Mouse (Mus musculus): ENCODE measurements around the gene Pm20d1.

- TF ChIP-seq POLR2A (IDR thresholded peaks at IDR 0.05; ENCODE audit: insufficient read length, low read depth) (no peak), CEBPB (IDR thresholded peaks at IDR 0.05; ENCODE audit: insufficient read depth, poor library complexity, severe bottlenecking) (no peak), POLR2AphosphoS2 (IDR thresholded peaks at IDR 0.05; ENCODE audit: insufficient read length, low read depth) (no peak), SRF (IDR thresholded peaks at IDR 0.05; ENCODE audit: control insufficient read depth, insufficient read length, low read depth) (no peak), MAX (IDR thresholded peaks at IDR 0.05; ENCODE audit: low read depth) (no peak), TCF3 (IDR thresholded peaks at IDR 0.05; ENCODE audit: insufficient read length, low read depth) (no peak), MYOG (IDR thresholded peaks at IDR 0.05; ENCODE audit: control insufficient read depth in 1 of 3, insufficient read depth in 1 of 3, insufficient read length in 2 of 3, low read depth in 2 of 3) (no peak), MYOD1 (IDR thresholded peaks at IDR 0.05; ENCODE audit: control insufficient read depth in 1 of 3, insufficient read length in 2 of 3, low read depth in 2 of 3) (no peak)
Observed at GRCm38 (mm10) chr1:131760428-131760820, 36.8 kb upstream of the Pm20d1 start.
